ENCODE assay signal across 10 mouse cellular contexts in genomic region chr3:79193001-79193400, GRCm38 (mm10).
DNase-seq lines count a peak whose midpoint lies in the region; ATAC-seq lines count a peak whose summit lies in the region.
"Had no signal": no experiment of that assay in that cellular context is flagged by ENCODE, and none has a peak within 500 bp of the region (broad histone marks: within the 10 kb centered on the region; RNA-seq: fewer than 3 reads in every experiment).

No protein-coding gene starts in this region.

- no peaks in the 10 kb centered on the region for H3K9me3 ChIP-seq in forebrain, embryonic 14.5 days (replicated peaks; ENCODE audit: control insufficient read depth, low read length)
- no peaks in the 10 kb centered on the region for H3K9me3 ChIP-seq in forebrain, embryonic 11.5 days (ENCODE audit: control insufficient read depth, low read length)
- H3K9me3 ChIP-seq: embryonic facial prominence, embryonic 12.5 days had no signal

- ATAC-seq in forebrain, embryonic 14.5 days: no peak
- no peak for ATAC-seq in forebrain, embryonic 11.5 days (replicated peaks; ENCODE audit: low FRiP score)

- DNase-seq in forebrain, embryonic 14.5 days (ENCODE audit: low spot score): peak; percentile 49
- no peak for DNase-seq in forebrain, embryonic 11.5 days (ENCODE audit: low spot score)
- DNase-seq in urinary bladder, postnatal 14 days (ENCODE audit: low spot score): peak; percentile 22
- DNase-seq in urinary bladder, postnatal 36 days (ENCODE audit: low spot score in 2 of 2): no peak
- peak; percentile 52 for DNase-seq in heart, postnatal 4 days
- peak; percentile 58 for DNase-seq in telencephalon, adult 2 months (ENCODE audit: low read depth, low spot score)
- DNase-seq in kidney, adult 18-20 months: no peak
- no peak for DNase-seq in thymus, adult 18-20 months
- DNase-seq: lung, embryonic 14.5 days had no signal

- no peak overlapping the region for H3K4me2 ChIP-seq in forebrain, embryonic 14.5 days (ENCODE audit: low read length)
- no peak overlapping the region for H3K4me2 ChIP-seq in forebrain, embryonic 11.5 days (ENCODE audit: low read depth, low read length, severe bottlenecking)
- H3K4me2 ChIP-seq: embryonic facial prominence, embryonic 12.5 days; lung, embryonic 14.5 days had no signal

- no peak overlapping the region for H3K27ac ChIP-seq in forebrain, embryonic 14.5 days (ENCODE audit: low read depth, low read length)
- no peak overlapping the region for H3K27ac ChIP-seq in forebrain, embryonic 11.5 days (ENCODE audit: low read depth, low read length)
- H3K27ac ChIP-seq: embryonic facial prominence, embryonic 12.5 days had no signal

- H3K4me1 ChIP-seq in forebrain, embryonic 14.5 days (ENCODE audit: control insufficient read depth, insufficient read depth, low read length): peaks cover 7% of the 10 kb centered on the region; the same call in 1 of the 2 replicates
- no peaks in the 10 kb centered on the region for H3K4me1 ChIP-seq in forebrain, embryonic 11.5 days (replicated peaks; ENCODE audit: control insufficient read depth, insufficient read depth, low read length)
- H3K4me1 ChIP-seq: embryonic facial prominence, embryonic 12.5 days had no signal

- 49% methylated on average over 4 of the region's 4 CpGs for WGBS in forebrain, embryonic 14.5 days
- 89% methylated on average over 4 of the region's 4 CpGs for WGBS in forebrain, embryonic 11.5 days

- H3K4me3 ChIP-seq in forebrain, embryonic 14.5 days (ENCODE audit: low read depth, low read length): no peak overlapping the region
- no peak overlapping the region for H3K4me3 ChIP-seq in forebrain, embryonic 11.5 days (ENCODE audit: low read depth, low read length)
- H3K4me3 ChIP-seq: embryonic facial prominence, embryonic 12.5 days had no signal

- H3K27me3 ChIP-seq in forebrain, embryonic 14.5 days (replicated peaks; ENCODE audit: control insufficient read depth, insufficient read depth, low read length): no peaks in the 10 kb centered on the region
- H3K27me3 ChIP-seq in forebrain, embryonic 11.5 days (ENCODE audit: control insufficient read depth, insufficient read depth, low read length): no peaks in the 10 kb centered on the region
- H3K27me3 ChIP-seq: embryonic facial prominence, embryonic 12.5 days had no signal

- no peak overlapping the region for H3K9ac ChIP-seq in forebrain, embryonic 14.5 days (ENCODE audit: low read length)
- H3K9ac ChIP-seq in forebrain, embryonic 11.5 days (ENCODE audit: low read length): no peak overlapping the region
- H3K9ac ChIP-seq: embryonic facial prominence, embryonic 12.5 days; lung, embryonic 14.5 days had no signal

- no peaks in the 10 kb centered on the region for H3K36me3 ChIP-seq in forebrain, embryonic 14.5 days (ENCODE audit: control insufficient read depth, insufficient read depth, low read length)
- H3K36me3 ChIP-seq in forebrain, embryonic 11.5 days (ENCODE audit: control insufficient read depth, insufficient read depth, low read length): no peaks in the 10 kb centered on the region
- H3K36me3 ChIP-seq: embryonic facial prominence, embryonic 12.5 days had no signal

Comparison
In these comparisons a context has a peak if more than half of its experiments do, and no peak if none do; other contexts are left out.
1. DNase-seq: peak in forebrain, embryonic 14.5 days (single experiment), urinary bladder, postnatal 14 days (single experiment), heart, postnatal 4 days (single experiment) and telencephalon, adult 2 months (single experiment); none in forebrain, embryonic 11.5 days (single experiment), urinary bladder, postnatal 36 days (0 of 2), kidney, adult 18-20 months (single experiment) and thymus, adult 18-20 months (0 of 2).